Mouse (Mus musculus): ENCODE measurements at regions not wholly inside any gene's neighbourhood (a gene's known extent, or its start where the extent isn't known, plus 50 kb on each side); places are given as distances from the start of the nearest gene placed in this dataset.

- no peak for TF ChIP-seq CTCF (IDR thresholded peaks at IDR 0.05; ENCODE audit: low read depth)
- no peak for TF ChIP-seq EP300 (optimal IDR thresholded peaks at IDR 0.05)
Observed at GRCm38 (mm10) chr1:77082410-77082809, 432.5 kb downstream of the Epha4 start.

Measured in stomach, postnatal 0 days (tissue).